Mouse (Mus musculus): Measurements from ENCODE around the gene Tgfbrap1. TPM values are rescaled to one million over a fixed set of nuclear protein-coding genes. Genes with fewer than 3 reads are reported as not detected.
"Not testable (repeated sequence)": the region's sequence is repeated elsewhere in the genome, so short reads cannot be mapped to it uniquely, and the experiment has no call there.

The Tgfbrap1 gene
- 10.3 and 16.3 TPM in 2 replicates for polyA plus RNA-seq (2012; rRNA removed)

GRCm38 (mm10) chr1:43098031-43098984 is at the start of gene Tgfbrap1, which contains the start of gene AI597479:
Gene Tgfbrap1, minus strand, starts transcription at chr1:43098637.
Gene AI597479, plus strand, starts transcription at chr1:43098710.
- no peak for DNase-seq (ENCODE audit: low read depth, low spot score)
- under 1% methylated on average over 57 of the region's 57 CpGs for WGBS

- DNase-seq (ENCODE audit: low read depth, low spot score), result no peak
- 77% methylated on average over 2 of the region's 2 CpGs for whole genome bisulfite sequencing
Measured at GRCm38 (mm10) chr1:43147474-43147873, 49.0 kb upstream of the Tgfbrap1 start.

GRCm38 (mm10) chr1:43145388-43145787 is 47.0 kb upstream of the Tgfbrap1 start:
- DNase-seq (ENCODE audit: low read depth, low spot score), result no peak
- WGBS, result 38% methylated on average over 6 of the region's 6 CpGs

- WGBS, result 74% methylated on average over 8 of the region's 8 CpGs
- no peak for DNase-seq (ENCODE audit: low read depth, low spot score)
Measured at GRCm38 (mm10) chr1:43144338-43144906, 46.0 kb upstream of the Tgfbrap1 start.

- no peak for DNase-seq (ENCODE audit: low read depth, low spot score)
- WGBS, result 89% methylated on average over 4 of the region's 4 CpGs
Measured at GRCm38 (mm10) chr1:43143791-43144190, 45.4 kb upstream of the Tgfbrap1 start.

- no peak for DNase-seq (ENCODE audit: low read depth, low spot score)
- WGBS, result 76% methylated on average over 4 of the region's 4 CpGs
Measured at GRCm38 (mm10) chr1:43143284-43143683, 44.8 kb upstream of the Tgfbrap1 start.

GRCm38 (mm10) chr1:43142849-43143248 is 44.4 kb upstream of the Tgfbrap1 start:
- no peak for DNase-seq (ENCODE audit: low read depth, low spot score)
- whole genome bisulfite sequencing, result 63% methylated on average over 6 of the region's 6 CpGs

- 38% methylated on average over 11 of the region's 11 CpGs for WGBS
Measured at GRCm38 (mm10) chr1:43141555-43141961, 43.1 kb upstream of the Tgfbrap1 start.

GRCm38 (mm10) chr1:43139587-43140266 is 41.3 kb upstream of the Tgfbrap1 start:
- WGBS, result 51% methylated on average over 8 of the region's 8 CpGs
- no peak for DNase-seq (ENCODE audit: low read depth, low spot score)

More at GRCm38 (mm10) chr1:43141555-43141961, 43.1 kb upstream of the Tgfbrap1 start:
- DNase-seq (ENCODE audit: low read depth, low spot score), result no peak

- no peak for DNase-seq (ENCODE audit: low read depth, low spot score)
- 79% methylated on average over 15 of the region's 15 CpGs for WGBS
Measured at GRCm38 (mm10) chr1:43138268-43138812, 39.9 kb upstream of the Tgfbrap1 start.

- WGBS, result 91% methylated on average over 5 of the region's 5 CpGs
- no peak for DNase-seq (ENCODE audit: low read depth, low spot score)
Measured at GRCm38 (mm10) chr1:43137334-43137733, 38.9 kb upstream of the Tgfbrap1 start.

- DNase-seq (ENCODE audit: low read depth, low spot score), result not testable (repeated sequence)
- 88% methylated on average over 2 of the region's 2 CpGs for whole genome bisulfite sequencing
Measured at GRCm38 (mm10) chr1:43136488-43137029, 38.1 kb upstream of the Tgfbrap1 start.

- no peak for DNase-seq (ENCODE audit: low read depth, low spot score)
- WGBS, result 86% methylated on average over 9 of the region's 9 CpGs
Measured at GRCm38 (mm10) chr1:43131591-43131990, 33.2 kb upstream of the Tgfbrap1 start.

- no peak for DNase-seq (ENCODE audit: low read depth, low spot score)
- 79% methylated on average over 5 of the region's 5 CpGs for WGBS
Measured at GRCm38 (mm10) chr1:43130219-43130981, 32.0 kb upstream of the Tgfbrap1 start.

GRCm38 (mm10) chr1:43127820-43128610 is 29.6 kb upstream of the Tgfbrap1 start:
- 66% methylated on average over 8 of the region's 8 CpGs for WGBS
- no peak for DNase-seq (ENCODE audit: low read depth, low spot score)

- no peak for DNase-seq (ENCODE audit: low read depth, low spot score)
Measured at GRCm38 (mm10) chr1:43127196-43127595, 28.8 kb upstream of the Tgfbrap1 start.

GRCm38 (mm10) chr1:43124726-43125125 is 26.3 kb upstream of the Tgfbrap1 start:
- WGBS, result 64% methylated on average over 4 of the region's 4 CpGs
- DNase-seq (ENCODE audit: low read depth, low spot score), result no peak

GRCm38 (mm10) chr1:43122616-43123015 is 24.2 kb upstream of the Tgfbrap1 start:
- DNase-seq (ENCODE audit: low read depth, low spot score), result no peak
- WGBS, result 96% methylated on average over 2 of the region's 2 CpGs

Measured in large intestine, adult 2 months (tissue).